Mouse (Mus musculus): ENCODE results near the gene Ctso. TPM values are rescaled to one million over a fixed set of nuclear protein-coding genes. Genes with fewer than 3 reads are reported as not detected.

Ctso gene
- polyA plus RNA-seq, 1 experiment from 2014 or later: 15.8 TPM

GRCm38 (mm10) chr3:81990531-81990930, 58.1 kb downstream of the Ctso start:
- ATAC-seq (ENCODE audit: extremely low read depth, insufficient number of reproducible peaks, low FRiP score, low TSS enrichment): no peak
- peak overlapping the region; percentile 66 for H3K27ac ChIP-seq (replicated peaks)
- no peaks in the 10 kb centered on the region for H3K27me3 ChIP-seq (replicated peaks)
- H3K4me1 ChIP-seq: peaks cover 19% of the 10 kb centered on the region
- H3K36me3 ChIP-seq: no peaks in the 10 kb centered on the region
- no peak overlapping the region for H3K4me3 ChIP-seq
- no peak overlapping the region for H3K9ac ChIP-seq
- 35% methylated on average over 3 of the region's 3 CpGs for WGBS
- no peaks in the 10 kb centered on the region for H3K9me3 ChIP-seq
- H3K4me2 ChIP-seq: no peak overlapping the region

GRCm38 (mm10) chr3:81995371-81995770, 63.0 kb downstream of the Ctso start:
- Histone ChIP-seq H3K9me3 (no peaks in the 10 kb centered on the region), H3K9ac (no peak overlapping the region), H3K4me2 (no peak overlapping the region), H3K4me1 (peaks cover 5% of the 10 kb centered on the region), H3K36me3 (no peaks in the 10 kb centered on the region), H3K4me3 (no peak overlapping the region), H3K27me3 (replicated peaks) (no peaks in the 10 kb centered on the region), H3K27ac (replicated peaks) (no peak overlapping the region)
- ATAC-seq (ENCODE audit: extremely low read depth, insufficient number of reproducible peaks, low FRiP score, low TSS enrichment): no peak
- WGBS: 28% methylated on average over 4 of the region's 4 CpGs

- Histone ChIP-seq H3K4me2 (no peak overlapping the region), H3K4me3 (no peak overlapping the region), H3K4me1 (no peaks in the 10 kb centered on the region), H3K36me3 (no peaks in the 10 kb centered on the region), H3K9me3 (no peaks in the 10 kb centered on the region), H3K27me3 (replicated peaks) (no peaks in the 10 kb centered on the region), H3K9ac (no peak overlapping the region), H3K27ac (replicated peaks) (no peak overlapping the region)
- 0% methylated on average over 1 of the region's 1 CpGs for WGBS
- no peak for ATAC-seq (ENCODE audit: extremely low read depth, insufficient number of reproducible peaks, low FRiP score, low TSS enrichment)
Measured at GRCm38 (mm10) chr3:81995988-81996387, 63.6 kb downstream of the Ctso start.

Other genes with a start within 250 kb of the Ctso start
- gene Tdo2, start 43.6 kb downstream of the Ctso start, polyA plus RNA-seq (2015; fragmentation: Nextera tagmentation; extraction: Ambion mirVana): 0.47 and 0.75 TPM in 2 replicates
- gene Asic5, start 49.7 kb downstream of the Ctso start, polyA plus RNA-seq (2015; fragmentation: Nextera tagmentation; extraction: Ambion mirVana): not detected in 2 replicates
- 57.1 and 59.5 TPM in 2 replicates for gene Gucy1b1, start 142.1 kb downstream of the Ctso start, polyA plus RNA-seq (2015; fragmentation: Nextera tagmentation; extraction: Ambion mirVana)
- gene Gucy1a1, start 213.2 kb downstream of the Ctso start, polyA plus RNA-seq (2015; fragmentation: Nextera tagmentation; extraction: Ambion mirVana): 52.2 and 54.2 TPM in 2 replicates